Mouse (Mus musculus) layer of hippocampus, adult 9-11 months (tissue): Measurements from ENCODE around the gene Col24a1.
"Not testable (repeated sequence)": the region's sequence is repeated elsewhere in the genome, so short reads cannot be mapped to it uniquely, and the experiment has no call there.

Source experiments
- DNase-seq: peaks from one replicate; pipeline ENCODE4 v3.0.0; 2022

Col24a1 gene

DNA sequence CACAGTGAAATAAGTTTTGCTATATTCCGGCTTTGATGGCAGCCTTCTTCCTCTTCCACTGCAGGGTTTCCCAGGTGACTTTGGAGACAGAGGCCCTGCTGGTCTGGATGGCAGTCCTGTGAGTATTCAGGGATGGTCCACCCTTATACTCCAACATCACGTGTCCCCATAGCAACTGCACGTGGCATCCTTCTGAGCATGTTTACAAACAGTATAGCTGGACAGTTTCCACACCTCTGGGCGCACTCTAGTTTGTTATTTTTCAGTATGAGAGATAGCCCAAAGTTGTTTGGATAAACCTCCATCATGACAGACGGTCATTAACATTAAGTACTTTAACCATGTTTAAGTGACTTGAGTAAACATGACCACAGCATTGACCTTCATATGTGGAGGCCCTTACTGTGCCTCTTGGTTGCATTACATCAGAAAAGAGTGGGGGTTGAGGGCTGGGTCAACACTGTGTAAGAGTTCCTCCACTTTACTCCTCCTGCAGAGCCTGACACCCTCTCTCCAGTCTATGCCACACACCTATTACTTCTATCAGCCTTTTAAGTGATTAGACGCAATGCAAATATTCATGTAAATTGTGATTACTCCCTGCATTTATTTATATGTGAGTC is 64.7 kb downstream of the Col24a1 start:
- DNase-seq: no peak

DNA sequence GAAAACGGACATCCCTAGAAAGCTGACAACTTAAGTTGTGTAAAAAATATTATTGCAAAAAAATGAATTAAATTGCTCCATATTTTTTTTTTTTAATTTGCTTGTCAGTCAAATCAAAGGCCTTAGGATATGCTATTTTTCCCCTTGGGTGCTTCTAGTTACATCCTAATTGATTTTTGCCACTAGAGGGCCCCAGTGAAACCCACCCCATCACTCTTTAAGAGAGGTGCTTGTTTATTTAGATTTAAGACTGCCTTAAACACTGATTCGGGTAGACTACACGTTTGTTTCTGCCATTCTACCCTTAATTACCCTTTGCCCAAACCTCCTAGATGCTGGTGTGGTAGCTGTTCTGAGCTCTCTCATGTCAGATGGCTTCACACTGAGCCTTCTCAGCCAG is 73.0 kb downstream of the Col24a1 start:
- no peak for DNase-seq

DNA sequence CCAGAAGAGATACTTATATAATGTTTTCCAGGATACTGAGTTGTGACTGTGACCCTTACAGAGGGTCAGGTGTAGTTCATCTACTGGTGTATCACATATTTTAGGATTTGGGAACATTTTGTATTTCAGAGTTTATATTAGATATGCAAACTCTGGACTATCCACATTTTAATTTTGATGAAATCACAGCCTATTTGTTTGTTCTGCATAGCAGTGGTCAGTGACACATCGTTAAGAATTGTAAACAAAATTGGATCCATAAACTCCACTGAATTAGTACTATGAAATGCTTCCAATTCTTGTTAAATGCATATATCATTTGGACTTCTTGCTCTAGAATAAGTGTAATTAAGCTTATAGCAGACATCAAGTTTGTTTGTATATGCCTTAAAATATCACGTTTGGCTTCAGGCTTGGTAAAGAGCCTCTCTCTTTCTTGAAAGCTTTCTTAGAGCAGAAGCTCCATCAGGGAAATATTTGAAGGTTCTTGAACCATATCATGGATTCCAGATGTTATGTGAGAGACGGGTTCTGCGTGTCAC is 75.0 kb downstream of the Col24a1 start:
- no peak for DNase-seq

DNA sequence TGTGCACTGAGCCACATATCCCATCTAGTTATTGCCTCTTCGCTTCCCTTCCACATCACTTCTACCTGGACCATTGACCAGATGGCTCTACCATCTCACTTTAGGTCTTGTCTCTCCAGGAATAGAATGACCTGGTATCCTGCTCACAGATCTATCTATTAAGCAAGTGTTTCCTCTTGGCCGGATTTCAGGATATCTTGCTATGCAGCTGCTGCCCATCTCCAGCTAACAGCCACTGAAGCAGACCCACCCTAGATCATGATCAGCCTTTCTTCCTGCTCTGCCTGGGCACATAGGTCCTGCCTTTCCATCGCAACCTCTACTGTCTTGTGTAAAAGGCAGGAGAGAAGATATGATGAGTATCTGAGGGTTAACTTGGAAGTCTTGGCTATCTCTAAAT is 84.0 kb downstream of the Col24a1 start:
- no peak for DNase-seq

DNA sequence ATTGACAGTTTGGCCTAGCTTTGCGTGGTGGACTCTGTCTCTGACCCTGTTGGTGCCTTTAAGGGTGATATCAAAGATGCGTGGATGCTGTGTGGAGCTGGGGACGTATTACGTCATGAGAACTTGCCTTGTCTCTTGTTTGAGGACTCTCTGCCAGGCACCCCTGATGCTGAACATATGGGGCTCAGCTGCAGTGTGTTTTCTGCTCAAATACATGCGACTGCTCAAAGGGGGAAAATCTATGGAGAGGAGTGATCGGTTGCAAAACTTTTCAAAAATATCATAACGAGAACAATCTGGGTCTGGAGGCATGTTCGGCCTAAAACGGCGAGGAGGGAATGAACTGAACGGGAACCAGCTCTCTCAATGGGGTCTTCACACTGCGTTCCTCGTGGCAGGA is 90.8 kb downstream of the Col24a1 start:
- peak; percentile 34 for DNase-seq

DNA sequence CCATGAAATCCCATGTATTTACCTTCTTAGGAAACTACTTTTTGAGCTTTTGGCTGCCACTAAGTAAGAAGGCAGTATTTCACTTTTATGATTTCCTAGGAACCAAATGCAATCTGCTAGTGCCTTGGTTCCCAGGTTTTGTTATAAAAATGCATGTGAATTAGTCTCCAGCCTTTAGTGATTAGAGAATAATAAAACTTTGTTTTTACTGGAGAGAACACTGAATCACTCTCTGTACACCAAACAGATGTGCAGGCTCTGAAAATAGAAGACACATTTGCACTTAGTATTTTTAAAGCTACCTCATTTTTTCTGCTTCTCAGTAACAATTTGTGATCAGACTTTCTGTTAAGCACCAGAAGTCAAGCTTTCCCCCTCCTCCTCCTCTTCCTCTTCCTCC is 94.2 kb downstream of the Col24a1 start:
- DNase-seq: peak; percentile 4

DNA sequence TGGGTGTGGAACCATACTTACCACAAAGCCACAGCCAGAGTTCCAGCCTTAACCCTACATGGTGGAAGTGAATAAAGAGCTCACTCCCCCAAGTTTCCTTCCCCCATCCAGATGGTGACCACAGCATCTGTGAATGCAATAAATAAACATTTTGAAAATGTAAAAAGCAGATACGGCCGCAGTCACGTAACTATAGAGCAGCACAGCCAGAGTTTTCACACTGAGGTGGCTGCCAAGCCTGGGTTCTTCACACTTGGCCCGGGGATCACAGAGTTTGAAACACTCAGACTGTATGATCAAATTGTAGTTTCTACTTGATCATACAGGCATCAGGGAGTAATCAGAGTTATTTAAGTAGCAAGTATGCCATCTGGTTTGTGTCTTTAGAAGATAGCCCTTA is 98.4 kb downstream of the Col24a1 start:
- DNase-seq: no peak

DNA sequence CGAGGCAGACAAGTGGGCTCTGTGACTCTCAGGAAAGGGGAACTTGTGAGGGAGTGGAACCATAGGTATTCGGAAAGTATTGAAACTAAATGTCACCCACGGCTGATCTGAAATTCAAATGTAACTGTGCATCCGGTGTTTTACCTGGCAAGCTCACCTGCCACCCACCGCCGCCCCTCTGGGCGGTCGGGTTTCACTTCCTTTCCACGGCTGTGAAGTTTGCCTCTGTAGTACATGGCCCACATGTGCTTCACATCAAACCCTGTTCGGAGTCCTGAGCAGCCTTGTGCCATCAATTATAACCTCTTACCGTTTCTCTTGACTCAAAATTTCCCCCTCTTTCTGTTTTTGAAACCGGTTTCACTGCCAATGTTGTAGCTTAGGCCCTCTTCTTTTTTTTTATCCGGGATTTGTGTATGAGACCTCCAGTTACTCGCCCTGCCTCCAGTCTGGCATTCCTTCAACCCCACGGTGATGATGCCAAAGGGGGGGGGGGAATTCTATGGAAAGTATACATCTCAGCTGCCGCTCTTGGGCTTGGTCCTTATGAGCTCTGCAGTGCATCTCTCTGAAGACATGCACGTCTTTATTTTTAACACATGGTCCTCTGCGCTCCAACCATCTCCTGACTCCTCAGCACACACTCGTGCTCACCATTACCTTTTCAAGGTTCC is 99.9 kb downstream of the Col24a1 start:
- DNase-seq: no peak

DNA sequence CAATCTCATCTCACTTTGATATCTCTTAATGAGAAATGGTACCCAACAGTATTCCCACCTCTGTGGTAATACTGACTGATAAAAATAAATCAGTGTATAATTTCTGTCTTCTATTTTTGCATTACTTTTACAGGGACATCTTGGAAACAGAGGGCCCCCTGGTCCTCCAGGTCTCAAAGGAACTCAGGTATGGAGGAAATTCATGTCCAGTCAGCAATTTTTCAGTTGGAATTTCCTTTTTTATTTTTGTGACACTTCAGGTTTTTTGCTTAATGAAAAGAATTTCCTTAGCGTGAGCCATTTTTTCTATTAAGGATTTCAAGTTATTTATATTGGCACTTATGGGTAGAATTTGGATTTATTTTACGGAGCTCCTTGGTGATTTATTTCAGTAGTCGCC is 106.9 kb downstream of the Col24a1 start:
- DNase-seq: no peak

DNA sequence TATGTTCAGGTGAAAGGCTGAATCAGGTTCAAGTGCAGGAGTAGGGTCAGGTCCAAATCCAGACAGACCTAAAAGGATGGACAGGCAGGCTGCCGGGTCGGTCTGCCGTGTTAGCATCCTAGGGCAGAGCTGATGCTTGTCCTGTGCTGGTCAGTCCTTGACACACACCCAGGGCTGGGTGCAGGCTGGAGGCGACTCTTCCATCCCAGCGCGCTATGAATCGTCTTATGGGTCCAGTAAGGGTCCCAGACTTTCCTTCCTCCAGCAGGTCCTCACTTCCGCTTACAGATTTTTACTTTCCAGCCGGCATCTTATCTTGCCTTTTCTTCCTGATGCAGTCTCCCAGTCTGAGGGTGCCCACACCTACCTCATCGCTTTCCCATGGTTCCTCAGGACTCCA is 110.0 kb downstream of the Col24a1 start:
- no peak for DNase-seq

DNA sequence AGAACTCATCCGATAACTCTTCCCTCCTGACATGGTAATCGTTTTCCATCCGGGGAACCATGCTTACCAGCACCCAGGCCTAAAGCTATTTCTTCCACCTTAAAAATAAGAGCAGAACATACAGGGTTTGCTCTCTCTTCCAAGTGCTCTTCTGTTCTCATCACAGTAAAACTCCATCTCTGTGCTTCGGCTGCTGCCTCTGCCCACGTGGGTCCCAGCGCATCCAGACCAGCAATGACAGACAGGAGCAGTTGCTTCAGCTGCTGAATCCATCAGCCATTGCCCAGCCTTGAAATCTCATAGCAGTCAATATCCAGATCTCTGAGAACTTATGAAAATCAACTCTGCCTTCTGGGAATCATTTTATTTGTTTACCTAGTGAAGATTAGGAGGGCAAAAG is 110.7 kb downstream of the Col24a1 start:
- no peak for DNase-seq

DNA sequence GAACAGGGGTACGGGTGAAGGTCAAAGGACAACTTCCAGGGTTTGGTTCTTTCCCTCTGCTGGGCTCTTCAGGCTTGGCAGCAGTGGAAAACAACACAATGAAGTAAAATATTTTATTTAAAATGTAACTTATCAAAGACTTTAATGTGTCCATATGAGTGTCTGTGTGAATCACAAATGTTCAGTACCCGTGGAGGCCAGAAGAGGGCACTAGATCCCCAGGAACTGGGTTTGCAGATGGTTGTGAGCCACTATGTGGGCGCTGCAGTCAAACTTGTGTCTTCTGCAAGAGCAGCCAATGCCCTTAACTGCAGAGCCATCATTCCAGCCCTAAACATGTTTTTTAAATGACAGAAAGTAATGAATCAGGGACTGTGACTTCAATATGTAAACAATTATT is 115.8 kb downstream of the Col24a1 start:
- no peak for DNase-seq

DNA sequence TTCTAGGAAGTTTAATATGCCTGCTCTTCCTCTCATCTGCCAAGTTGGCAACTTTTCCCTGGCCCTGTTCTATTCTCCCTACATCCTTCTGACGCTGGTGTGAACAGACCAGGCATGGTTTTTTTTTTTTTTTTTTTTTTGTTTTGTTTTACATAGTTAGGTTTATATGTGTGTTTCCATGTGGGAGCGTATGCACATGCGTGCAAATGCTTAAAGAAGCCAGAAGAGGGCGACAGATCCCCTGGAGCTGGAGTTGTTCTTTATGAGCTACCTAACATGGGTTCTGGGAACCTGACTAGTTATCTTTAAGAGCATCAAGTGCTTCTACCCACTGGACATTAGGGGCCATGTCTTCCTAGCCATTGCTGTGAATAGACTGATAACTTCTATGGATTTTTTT is 119.9 kb downstream of the Col24a1 start:
- no peak for DNase-seq

DNA sequence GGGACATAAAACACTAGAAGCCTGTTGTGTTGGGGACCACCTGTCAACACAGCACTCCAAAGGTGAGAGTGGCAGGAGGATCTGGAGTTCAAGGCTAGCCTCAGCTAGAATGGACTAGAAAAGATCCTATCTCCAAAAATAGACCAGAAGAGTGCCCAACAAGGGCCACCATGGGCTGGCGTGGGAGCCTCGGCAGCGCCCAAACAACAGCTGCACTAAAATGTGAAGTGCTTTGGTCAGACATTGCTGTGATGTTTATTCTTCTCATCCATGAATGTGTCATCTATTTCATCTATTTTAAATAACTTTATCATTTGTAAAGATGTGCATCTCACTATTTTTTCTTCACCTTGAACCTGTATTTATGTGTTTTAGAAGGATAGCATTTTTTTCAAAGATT is 122.1 kb downstream of the Col24a1 start:
- DNase-seq: no peak

DNA sequence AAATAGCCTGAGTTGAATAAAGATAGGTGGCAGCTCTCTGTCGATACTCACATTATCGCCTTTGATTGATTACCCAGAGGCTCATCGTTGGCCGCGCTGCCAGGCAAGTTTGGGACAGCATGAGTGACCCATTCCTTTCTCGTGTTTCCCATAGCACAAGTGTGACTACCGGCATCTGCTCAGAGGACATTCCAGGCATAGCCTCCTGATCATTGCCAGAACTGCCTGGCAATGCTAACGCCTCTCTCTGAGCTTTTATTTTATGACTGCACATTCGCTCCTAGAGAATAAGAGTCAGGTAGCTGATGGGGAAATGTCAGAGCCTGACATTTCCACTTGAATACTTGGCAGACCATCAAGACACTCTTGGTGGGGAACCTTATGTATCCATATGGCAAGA is 125.5 kb downstream of the Col24a1 start:
- no peak for DNase-seq

DNA sequence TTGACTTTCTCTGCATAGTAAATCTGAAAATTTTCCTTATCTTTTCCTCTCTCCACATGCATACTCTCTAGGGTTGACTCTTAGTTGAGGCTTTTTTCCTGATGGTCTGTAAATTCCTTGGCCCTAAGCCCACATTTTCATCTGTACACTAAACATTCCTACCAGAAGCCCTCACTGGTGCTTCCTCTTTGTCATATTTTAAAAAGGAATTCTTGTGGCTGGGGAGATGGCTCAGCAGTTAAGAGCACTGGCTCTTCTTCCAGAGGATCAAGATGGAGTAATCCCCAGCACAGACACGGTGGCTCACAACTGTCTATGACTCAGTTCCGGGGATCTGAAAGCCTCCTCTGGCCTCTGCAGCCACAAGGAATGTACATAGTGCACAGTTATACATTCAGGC is 128.1 kb downstream of the Col24a1 start:
- DNase-seq: no peak

DNA sequence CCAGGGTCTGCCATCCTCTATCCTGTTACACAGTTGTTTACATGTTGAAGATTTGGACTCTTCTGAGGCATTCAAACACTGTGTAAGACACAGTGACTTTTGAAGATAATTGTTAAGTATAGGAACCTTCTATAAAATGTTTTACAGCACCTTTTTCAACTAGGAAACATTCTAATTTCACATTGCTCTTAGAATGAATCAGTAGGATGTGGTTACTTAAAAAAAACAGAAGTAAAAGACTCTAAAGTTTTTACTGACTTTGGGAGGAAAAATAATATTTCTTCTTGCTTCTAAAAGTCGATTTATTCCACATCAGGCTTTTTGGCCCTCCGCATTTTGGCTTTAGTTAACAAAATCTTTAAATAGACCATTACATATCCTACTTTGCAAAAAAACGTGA is 129.8 kb downstream of the Col24a1 start:
- DNase-seq: no peak

DNA sequence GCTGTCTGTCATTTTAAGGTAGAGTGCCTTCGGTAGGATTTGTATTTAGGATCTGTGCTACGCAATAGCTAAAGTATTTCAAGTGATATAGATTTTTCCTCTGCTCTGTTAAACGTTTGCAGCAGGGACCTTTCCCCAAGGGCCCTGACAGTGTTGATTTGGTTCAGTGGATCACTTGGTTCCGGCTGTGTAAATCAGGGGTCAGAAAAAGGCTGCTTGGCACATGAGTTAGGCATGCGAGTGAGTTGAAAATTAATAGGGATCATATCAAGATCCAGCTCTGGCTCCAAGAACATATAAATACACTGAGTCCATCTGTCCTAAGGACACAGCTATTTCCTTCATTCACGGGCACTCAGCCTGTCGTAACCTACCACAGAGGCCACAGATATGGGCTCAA is 146.1 kb downstream of the Col24a1 start:
- no peak for DNase-seq

DNA sequence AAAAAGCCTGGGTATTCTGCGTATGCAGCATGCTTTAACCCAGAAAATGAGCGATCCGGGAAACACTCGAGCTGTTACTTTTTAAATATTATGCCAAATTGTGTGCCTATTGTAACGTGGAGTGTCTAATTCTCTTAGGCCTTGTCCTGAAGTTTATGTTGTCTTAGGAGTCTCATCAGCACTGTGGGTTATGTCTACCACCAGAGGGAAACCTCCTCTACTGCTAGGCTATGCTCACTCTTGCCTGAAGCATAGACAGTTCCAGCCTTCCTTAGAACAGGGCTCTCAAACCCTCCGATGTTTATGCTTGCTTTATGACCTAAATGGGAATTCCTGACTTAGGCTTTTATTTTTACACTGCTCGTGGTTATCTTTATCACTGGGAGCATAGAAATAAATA is 146.8 kb downstream of the Col24a1 start:
- no peak for DNase-seq

DNA sequence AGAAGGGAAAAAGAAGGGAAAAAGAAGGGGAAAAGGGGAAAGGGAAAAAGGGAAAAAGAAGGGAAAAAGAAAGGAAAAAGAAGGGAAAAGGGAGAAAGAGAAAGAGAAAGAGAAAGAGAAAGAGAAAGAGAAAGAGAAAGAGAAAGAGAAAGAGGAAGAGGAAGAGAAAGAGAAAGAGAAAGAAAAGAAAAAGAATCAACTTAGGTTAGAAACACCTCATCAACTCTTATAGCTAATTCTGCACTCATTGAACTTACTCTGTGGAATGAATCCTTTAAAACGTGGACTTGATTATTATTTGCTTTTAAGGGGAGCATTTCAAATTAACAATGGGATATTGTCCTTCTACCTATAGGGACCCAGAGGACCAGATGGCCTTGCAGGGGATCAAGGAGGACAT is 148.7 kb downstream of the Col24a1 start:
- DNase-seq: no peak

DNA sequence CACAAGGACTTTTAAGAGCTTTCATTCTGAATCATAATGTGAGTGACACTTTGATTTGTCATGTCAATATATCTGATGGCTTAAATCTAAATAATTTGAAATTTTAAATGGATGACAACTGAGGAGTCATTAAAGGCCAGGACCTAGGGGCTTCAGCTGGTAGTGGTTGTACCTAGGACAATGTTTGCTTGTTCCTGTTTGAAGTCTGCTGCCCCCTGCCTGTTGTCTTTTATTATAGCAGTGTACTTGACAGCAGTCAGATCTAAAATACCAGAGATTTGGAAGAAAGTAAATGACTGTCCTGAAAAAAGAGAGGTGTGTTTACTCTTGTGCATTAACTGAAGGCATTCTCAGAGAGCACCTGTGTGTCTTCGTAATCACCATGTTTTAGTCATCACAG is 150.0 kb downstream of the Col24a1 start:
- peak; percentile 5 for DNase-seq

DNA sequence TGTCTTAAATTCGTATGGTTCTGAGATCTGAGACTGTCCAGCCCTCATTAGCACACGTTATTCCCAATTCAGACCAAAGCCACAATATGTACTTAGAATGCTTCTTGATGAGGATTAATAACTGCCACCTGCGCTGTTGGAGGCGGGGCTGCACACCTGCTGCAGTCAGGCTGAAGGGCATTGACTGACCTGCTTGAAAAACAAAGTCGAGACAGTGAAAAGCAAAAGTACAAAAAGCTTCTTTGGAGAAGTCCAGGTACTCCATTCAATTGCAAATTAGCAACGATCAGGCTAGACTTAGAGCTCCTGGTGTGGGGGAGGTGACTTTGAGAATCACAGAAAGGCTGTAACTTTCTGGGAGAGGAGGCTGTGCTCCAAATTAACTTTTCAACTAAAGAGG is 150.9 kb downstream of the Col24a1 start:
- DNase-seq: not testable (repeated sequence)

DNA sequence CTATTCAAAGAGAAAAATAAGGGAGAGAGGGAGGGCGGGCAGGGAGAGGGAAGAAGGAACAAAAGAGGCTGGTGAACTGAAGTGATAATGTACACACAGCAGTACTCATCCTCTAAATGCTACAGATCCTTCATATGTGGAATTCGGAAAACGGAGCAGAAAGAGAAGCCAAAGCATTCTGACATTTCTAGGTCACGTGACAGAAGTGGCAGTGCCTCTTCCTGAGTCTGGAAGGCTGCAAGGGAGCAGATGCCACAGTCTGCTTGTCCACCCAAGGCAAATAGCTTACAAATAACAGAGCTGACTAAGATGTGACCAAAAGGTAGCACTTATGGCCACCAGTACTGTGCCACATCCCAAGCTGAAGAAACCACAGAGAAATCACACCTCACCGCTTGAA is 164.8 kb downstream of the Col24a1 start:
- DNase-seq: no peak

DNA sequence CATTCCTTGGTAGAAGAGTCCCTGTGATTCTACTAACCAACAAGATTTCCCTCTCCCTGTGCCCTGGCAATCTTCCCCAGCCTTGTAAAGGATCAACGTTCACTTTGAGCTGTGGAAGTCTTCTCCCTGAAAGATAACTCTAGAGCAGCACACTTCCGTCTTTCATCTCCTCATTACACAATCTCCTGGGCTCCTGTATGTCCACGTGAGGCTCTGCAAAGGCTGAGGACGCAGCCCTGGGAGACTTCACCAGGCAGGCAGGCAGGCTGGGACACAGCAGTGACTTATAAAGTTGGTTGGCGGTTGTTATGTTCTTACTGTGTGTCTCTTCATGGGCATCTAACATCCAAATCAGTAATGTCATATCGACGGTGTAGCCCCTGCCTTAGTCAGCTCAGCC is 170.1 kb downstream of the Col24a1 start:
- DNase-seq: no peak

DNA sequence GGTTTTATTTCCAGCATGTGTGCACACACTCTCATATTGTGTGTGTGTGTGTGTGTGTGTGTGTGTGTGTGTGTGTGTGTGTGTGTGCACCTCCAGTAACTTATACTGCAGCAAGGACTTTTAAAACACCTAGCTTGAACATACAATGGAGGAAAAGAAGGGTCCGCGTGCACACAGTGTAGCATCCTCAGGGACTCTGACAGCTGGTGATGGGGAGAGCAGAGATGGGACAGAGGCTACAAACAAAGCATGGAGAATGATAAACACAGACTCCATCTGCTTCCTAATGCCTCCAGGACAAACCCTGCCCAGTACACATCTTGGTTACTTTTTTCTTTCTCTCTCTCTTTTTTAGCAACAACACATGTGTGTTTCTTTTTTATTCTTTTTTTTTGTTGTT is 171.5 kb downstream of the Col24a1 start:
- no peak for DNase-seq
